Mouse (Mus musculus) 3T3-L1 (cell line): ENCODE data around the gene Ssr1.
A peak's percentile ranks its signal among the peaks of the same experiment; 100 is the strongest.

Experiments used
- DNase-seq: peaks from one replicate; pipeline ENCODE4 v3.0.0-alpha.2; 2015; ENCODE audit warnings: low read depth, low spot score

The Ssr1 gene

DNA sequence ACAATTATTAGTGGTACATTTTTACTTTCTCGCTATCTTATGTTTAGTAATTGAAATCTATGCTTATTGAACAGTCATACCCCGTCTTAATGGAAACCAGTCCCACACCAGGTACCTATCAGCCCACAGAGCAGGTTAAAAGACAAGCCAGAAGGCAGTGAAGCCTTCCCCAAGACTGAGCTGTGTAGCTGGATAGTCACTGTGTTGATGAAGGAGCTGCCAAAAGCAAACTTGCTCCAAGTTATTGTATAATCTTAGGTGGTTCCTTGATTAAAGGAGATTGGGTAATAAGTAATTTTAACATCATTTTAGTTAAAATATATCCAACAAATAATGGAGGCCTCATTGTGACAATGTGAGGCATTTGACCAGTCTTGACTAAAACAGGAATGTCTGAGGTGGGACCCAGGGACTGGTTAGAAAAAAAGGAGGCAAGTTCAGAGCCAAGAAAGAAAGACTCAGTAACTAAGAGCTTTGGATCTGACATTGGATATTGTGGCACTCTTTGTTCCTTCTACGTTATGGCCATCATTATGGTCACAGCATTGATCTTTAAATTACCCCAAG lies 74.2 kb downstream of the Ssr1 start:
- DNase-seq, result no peak

DNA sequence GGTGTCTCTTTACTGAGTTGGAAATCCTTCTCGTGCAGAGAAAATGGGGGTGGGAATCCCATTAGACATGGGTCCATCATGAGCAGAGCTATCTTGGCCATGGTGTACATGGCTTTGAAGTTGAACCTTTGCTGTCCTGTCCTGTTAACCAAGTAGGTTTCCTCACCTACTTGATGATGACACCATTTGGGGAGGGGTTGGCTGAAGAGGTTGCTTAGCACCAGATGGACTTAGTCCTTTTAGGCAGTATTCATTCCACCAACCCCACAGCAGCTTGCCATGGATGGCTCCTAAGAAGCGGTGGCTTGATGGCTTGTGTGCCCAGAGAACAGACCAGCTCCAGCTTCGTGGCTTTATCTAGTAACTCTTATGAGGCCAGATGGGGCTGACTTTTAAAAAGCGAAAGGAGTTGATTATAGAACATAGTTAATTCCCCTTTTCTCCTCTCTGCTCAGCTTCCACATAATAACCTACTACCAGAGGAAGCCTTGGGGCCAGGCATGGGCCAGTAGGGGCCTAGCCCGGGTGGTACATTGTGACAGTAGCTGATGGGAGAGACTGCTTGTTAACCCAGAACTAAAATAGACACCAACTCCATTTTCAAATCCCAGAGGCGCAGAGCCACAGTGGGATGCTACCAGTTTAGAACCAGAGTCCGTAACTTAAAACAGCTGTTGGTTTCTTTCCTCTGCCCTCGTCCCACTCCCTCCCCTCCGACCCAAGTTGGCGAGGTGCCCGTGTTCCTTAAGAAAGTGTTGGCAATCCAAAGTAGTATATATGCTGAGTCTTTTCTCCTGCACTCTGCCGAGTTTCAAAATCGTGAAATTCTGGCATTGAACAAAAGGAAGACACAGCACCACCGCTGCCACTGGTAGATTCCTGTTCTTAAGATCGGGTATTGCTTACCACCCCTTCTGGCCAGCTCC lies 75.4 kb downstream of the Ssr1 start:
- peak; percentile 18 for DNase-seq
